Mouse (Mus musculus): Measurements from ENCODE around the gene Auts2.

GRCm38 (mm10) chr5:132290606-132291535 lies 252.3 kb downstream of the Auts2 start:
- TF ChIP-seq CTCF (IDR thresholded peaks at IDR 0.05; ENCODE audit: low read depth, low read length): no peak
- no peak for TF ChIP-seq POLR2A (IDR thresholded peaks at IDR 0.05; ENCODE audit: borderline replicate concordance, low read depth, low read length)

All from bone marrow macrophage, adult 2 months (primary cell).